Mouse (Mus musculus): ENCODE measurements at regions not wholly inside any gene's neighbourhood (a gene's known extent, or its start where the extent isn't known, plus 50 kb on each side); places are given as distances from the start of the nearest gene placed in this dataset.

DNA sequence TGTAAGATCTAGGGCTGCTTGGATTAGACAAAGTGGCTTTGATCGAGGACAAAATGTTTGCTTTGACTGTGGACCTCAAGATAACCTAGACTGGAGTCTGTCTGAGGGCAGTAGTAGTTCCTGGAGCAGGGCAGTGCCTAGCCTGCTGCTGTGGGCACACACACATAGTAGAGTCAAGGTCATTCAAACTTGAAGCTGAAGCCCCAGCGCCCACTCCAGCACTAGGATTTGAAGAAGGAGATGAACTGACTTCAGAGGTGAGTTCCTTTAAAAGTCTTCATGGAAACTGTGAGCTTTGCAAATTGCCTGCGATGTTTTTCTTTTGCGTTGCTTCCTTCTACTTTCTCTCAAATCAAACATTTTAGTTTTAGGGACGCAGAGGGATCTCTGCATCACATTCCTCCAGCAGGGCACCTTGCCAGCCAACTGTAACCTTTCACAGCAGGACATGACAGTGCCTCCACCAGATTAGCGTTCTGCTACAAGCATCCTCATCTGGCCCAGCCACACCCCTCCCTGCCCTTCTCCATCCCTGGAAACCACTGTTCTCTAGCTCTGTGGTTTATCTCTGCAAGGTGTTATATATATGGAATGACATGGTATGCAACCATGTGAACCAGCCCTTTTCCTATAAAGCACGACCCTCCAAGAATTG is 377.3 kb upstream of the Gm10131 start:
- Histone ChIP-seq H3K9me3 (replicated peaks; ENCODE audit: insufficient read depth, low read length) (no peaks in the 10 kb centered on the region), H3K9ac (ENCODE audit: control insufficient read depth, low read depth, low read length, poor library complexity, severe bottlenecking) (no peak overlapping the region), H3K79me2 (ENCODE audit: control insufficient read depth, insufficient read depth, low read length, poor library complexity) (no peaks in the 10 kb centered on the region), H3K4me1 (ENCODE audit: control insufficient read depth in 1 of 2, insufficient read depth in 2 of 2, low read length in 2 of 2) (no peaks in the 10 kb centered on the region), H3K27me3 (ENCODE audit: control insufficient read depth in 1 of 2, insufficient read depth in 2 of 2, low read length in 2 of 2) (no peaks in the 10 kb centered on the region), H3K4me3 (ENCODE audit: control insufficient read depth in 1 of 2, insufficient read depth in 1 of 2, low read depth in 2 of 2, low read length in 2 of 2) (no peak overlapping the region), H3K36me3 (ENCODE audit: control insufficient read depth in 1 of 2, insufficient read depth in 2 of 2, low read length in 2 of 2) (no peaks in the 10 kb centered on the region), H3K27ac (ENCODE audit: control insufficient read depth, low read depth, low read length) (no peak overlapping the region)
- TF ChIP-seq SMC3 (IDR thresholded peaks at IDR 0.05; ENCODE audit: low read depth, low read length) = no peak
- TF ChIP-seq MYC (IDR thresholded peaks at IDR 0.05; ENCODE audit: low read depth, low read length) = no peak
- no peak for TF ChIP-seq BHLHE40 (IDR thresholded peaks at IDR 0.05; ENCODE audit: borderline replicate concordance, low read depth, low read length)
- TF ChIP-seq ZMIZ1 (IDR thresholded peaks at IDR 0.05; ENCODE audit: low read depth, low read length) = no peak
- no peak for TF ChIP-seq UBTF (IDR thresholded peaks at IDR 0.05; ENCODE audit: borderline replicate concordance, insufficient read depth, low read depth, low read length)
- no peak for TF ChIP-seq KAT2A (conservative IDR thresholded peaks at IDR 0.05; ENCODE audit: low read depth, low read length)
- no peak for TF ChIP-seq SIN3A (IDR thresholded peaks at IDR 0.05; ENCODE audit: low read length)
- no peak for TF ChIP-seq NRF1 (IDR thresholded peaks at IDR 0.05; ENCODE audit: insufficient read depth, low read depth, low read length, poor library complexity, severe bottlenecking)
- TF ChIP-seq ELF1 (IDR thresholded peaks at IDR 0.05; ENCODE audit: low read depth, low read length) = no peak
- no peak for TF ChIP-seq JUND (IDR thresholded peaks at IDR 0.05; ENCODE audit: low read depth, low read length)
- TF ChIP-seq ZNF384 (IDR thresholded peaks at IDR 0.05; ENCODE audit: low read depth, low read length) = no peak
- no peak for DNase-seq (ENCODE audit: low read depth, low spot score)

DNA sequence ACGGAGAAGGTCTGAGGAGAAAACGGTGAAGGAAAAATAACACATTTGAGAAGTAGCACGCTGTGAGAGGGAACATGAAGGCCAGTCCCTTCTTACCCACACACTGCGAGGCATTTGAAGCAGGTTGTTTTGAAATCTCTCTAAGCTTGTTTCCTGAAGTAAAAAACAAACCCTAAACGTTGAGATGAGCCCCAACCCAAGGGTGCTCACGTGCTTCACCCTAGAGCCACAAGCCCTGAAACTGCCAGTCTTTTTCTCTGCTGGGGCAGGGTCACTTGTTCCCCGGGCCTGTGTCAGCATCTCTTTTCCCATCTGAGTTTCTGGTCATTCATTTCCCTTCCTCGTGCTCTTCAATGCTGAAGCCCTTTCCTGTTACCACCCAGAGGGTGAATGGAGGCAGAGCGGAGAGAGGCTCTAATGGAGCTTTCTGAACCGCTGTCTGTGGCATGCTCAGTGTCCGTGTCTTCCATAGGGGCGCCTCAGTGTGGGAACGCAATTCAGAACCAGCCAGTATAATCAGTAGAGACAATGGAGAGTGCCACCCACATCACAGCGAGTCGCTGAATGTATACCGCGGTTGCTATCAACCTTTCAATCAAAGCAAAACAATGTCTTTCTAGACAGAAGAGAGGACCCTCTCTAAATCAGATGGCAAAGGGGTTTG is 375.0 kb upstream of the Gm10131 start:
- no peak overlapping the region for H3K4me3 ChIP-seq (ENCODE audit: control insufficient read depth in 1 of 2, insufficient read depth in 1 of 2, low read depth in 2 of 2, low read length in 2 of 2)
- no peaks in the 10 kb centered on the region for H3K36me3 ChIP-seq (ENCODE audit: control insufficient read depth in 1 of 2, insufficient read depth in 2 of 2, low read length in 2 of 2)
- DNase-seq (ENCODE audit: low read depth, low spot score) = no peak
- no peaks in the 10 kb centered on the region for H3K27me3 ChIP-seq (ENCODE audit: control insufficient read depth in 1 of 2, insufficient read depth in 2 of 2, low read length in 2 of 2)
- no peaks in the 10 kb centered on the region for H3K9me3 ChIP-seq (replicated peaks; ENCODE audit: insufficient read depth, low read length)
- no peak overlapping the region for H3K27ac ChIP-seq (ENCODE audit: control insufficient read depth, low read depth, low read length)
- no peaks in the 10 kb centered on the region for H3K79me2 ChIP-seq (ENCODE audit: control insufficient read depth, insufficient read depth, low read length, poor library complexity)
- H3K4me1 ChIP-seq (ENCODE audit: control insufficient read depth in 1 of 2, insufficient read depth in 2 of 2, low read length in 2 of 2) = no peaks in the 10 kb centered on the region
- H3K9ac ChIP-seq (ENCODE audit: control insufficient read depth, low read depth, low read length, poor library complexity, severe bottlenecking) = no peak overlapping the region
- no peak for TF ChIP-seq POLR2AphosphoS5 (IDR thresholded peaks at IDR 0.05; ENCODE audit: borderline replicate concordance, low read depth, low read length)
- TF ChIP-seq MAZ (IDR thresholded peaks at IDR 0.05; ENCODE audit: low read depth, low read length) = no peak
- TF ChIP-seq KAT2A (conservative IDR thresholded peaks at IDR 0.05; ENCODE audit: low read depth, low read length) = no peak
- TF ChIP-seq TCF12 (IDR thresholded peaks at IDR 0.05; ENCODE audit: low read depth, low read length) = no peak
- no peak for TF ChIP-seq ZNF384 (IDR thresholded peaks at IDR 0.05; ENCODE audit: low read depth, low read length)
- no peak for TF ChIP-seq TBP (IDR thresholded peaks at IDR 0.05; ENCODE audit: low read depth, low read length)
- no peak for TF ChIP-seq UBTF (IDR thresholded peaks at IDR 0.05; ENCODE audit: borderline replicate concordance, insufficient read depth, low read depth, low read length)
- no peak for TF ChIP-seq E2F4 (IDR thresholded peaks at IDR 0.05; ENCODE audit: borderline replicate concordance, low read depth, low read length)
- TF ChIP-seq ZMIZ1 (IDR thresholded peaks at IDR 0.05; ENCODE audit: low read depth, low read length) = no peak
- no peak for TF ChIP-seq CTCF (IDR thresholded peaks at IDR 0.05 in 2 of 3, conservative IDR thresholded peaks at IDR 0.05 in 1 of 3; ENCODE audit: control insufficient read depth in 1 of 3, insufficient read depth in 1 of 3, low read depth in 2 of 3, low read length in 3 of 3, poor library complexity in 1 of 3, severe bottlenecking in 1 of 3)
- TF ChIP-seq ELF1 (IDR thresholded peaks at IDR 0.05; ENCODE audit: low read depth, low read length) = no peak
- TF ChIP-seq MXI1 (IDR thresholded peaks at IDR 0.05; ENCODE audit: low read depth, low read length) = no peak
- no peak for TF ChIP-seq CHD1 (IDR thresholded peaks at IDR 0.05; ENCODE audit: low read depth, low read length)

All from MEL (cell line).